Mouse (Mus musculus): Measurements from ENCODE around the gene Pappa. TPM values are rescaled to one million over a fixed set of nuclear protein-coding genes. Genes with fewer than 3 reads are reported as not detected.

The Pappa gene
- polyA plus RNA-seq, 1 experiment from 2014 or later: 1.7 TPM

GRCm38 (mm10) chr4:65402286-65402685 is 278.3 kb downstream of the Pappa start:
- no peak for ATAC-seq (ENCODE audit: insufficient number of reproducible peaks, low FRiP score, low TSS enrichment, low read depth)
- WGBS: 85% methylated on average over 5 of the region's 5 CpGs
- H3K4me1 ChIP-seq: 0 out of 2 replicates have a peak, but pooled peaks cover 5% of the 10 kb centered on the region
- no peak overlapping the region for H3K27ac ChIP-seq (replicated peaks)
- no peak overlapping the region for H3K4me3 ChIP-seq (replicated peaks)
- no peaks in the 10 kb centered on the region for H3K9me3 ChIP-seq (replicated peaks)
- H3K27me3 ChIP-seq: no peaks in the 10 kb centered on the region
- H3K9ac ChIP-seq: no peak overlapping the region
- H3K36me3 ChIP-seq: no peaks in the 10 kb centered on the region
- H3K4me2 ChIP-seq (replicated peaks): no peak overlapping the region

DNA sequence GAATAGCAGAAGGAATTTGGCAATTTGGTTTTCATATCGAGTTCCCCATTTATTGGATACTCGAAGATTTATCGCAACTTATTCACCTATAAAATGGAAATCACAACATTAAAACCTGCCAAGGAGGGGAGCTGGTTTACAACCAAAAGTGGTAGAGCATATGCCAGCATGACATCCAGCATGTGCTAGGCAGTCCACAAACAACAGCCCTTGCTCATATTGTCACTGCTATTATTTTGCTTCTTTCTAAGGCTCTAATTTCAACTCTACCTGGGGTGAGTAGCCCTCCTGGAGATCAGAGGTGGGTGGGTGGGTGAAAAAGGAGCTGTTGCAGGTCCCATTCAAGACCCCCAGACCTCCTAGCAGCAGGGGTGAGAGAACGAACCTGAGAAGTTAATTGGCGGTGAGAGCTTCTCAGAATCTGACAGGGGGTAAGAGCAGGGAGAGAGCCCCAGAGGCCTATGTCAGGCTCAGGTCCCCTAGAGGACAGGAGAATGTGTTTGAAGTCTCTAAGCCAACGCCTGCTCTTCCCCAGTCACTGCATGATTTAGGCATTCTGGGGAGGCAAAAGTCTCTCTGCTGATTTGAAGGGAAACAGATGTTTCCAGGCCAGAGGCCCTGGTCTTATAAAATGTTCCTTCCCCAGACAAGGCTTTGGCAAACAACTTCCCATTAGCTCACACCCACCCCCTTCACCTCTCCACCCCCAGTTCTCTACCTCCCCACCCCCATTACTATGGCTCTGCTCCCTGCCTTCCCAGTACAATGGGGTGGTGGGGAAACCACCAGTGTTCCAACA is 279.1 kb downstream of the Pappa start:
- Histone ChIP-seq H3K4me2 (replicated peaks) (no peak overlapping the region), H3K27me3 (no peaks in the 10 kb centered on the region), H3K4me1 (0 out of 2 replicates have a peak, but pooled peaks cover 5% of the 10 kb centered on the region), H3K9ac (no peak overlapping the region), H3K4me3 (replicated peaks) (no peak overlapping the region), H3K36me3 (no peaks in the 10 kb centered on the region), H3K27ac (replicated peaks) (no peak overlapping the region), H3K9me3 (replicated peaks) (no peaks in the 10 kb centered on the region)
- no peak for ATAC-seq (ENCODE audit: insufficient number of reproducible peaks, low FRiP score, low TSS enrichment, low read depth)
- 47% methylated on average over 6 of the region's 6 CpGs for WGBS
